Mouse (Mus musculus): ENCODE measurements around the gene Gpr107. TPM values are rescaled to one million over a fixed set of nuclear protein-coding genes. Genes with fewer than 3 reads are reported as not detected.

Gene Gpr107
- 56.0 and 58.8 TPM in 2 replicates for total RNA-seq (2017)

GRCm38 (mm10) chr2:31151892-31152812 lies at the start of gene Gpr107:
Gene Gpr107, plus strand, starts transcription at chr2:31152316.
- ATAC-seq (ENCODE audit: extremely low read depth, insufficient number of reproducible peaks, low FRiP score, poor library complexity, severe bottlenecking), result peak; percentile 96

- ATAC-seq (ENCODE audit: extremely low read depth, insufficient number of reproducible peaks, low FRiP score, poor library complexity, severe bottlenecking), result no peak
These were observed 48.8 kb upstream of the Gpr107 start for GRCm38 (mm10) chr2:31103321-31103720.

- ATAC-seq (ENCODE audit: extremely low read depth, insufficient number of reproducible peaks, low FRiP score, poor library complexity, severe bottlenecking), result no peak
These were observed 46.8 kb upstream of the Gpr107 start for GRCm38 (mm10) chr2:31105279-31105678.

DNA sequence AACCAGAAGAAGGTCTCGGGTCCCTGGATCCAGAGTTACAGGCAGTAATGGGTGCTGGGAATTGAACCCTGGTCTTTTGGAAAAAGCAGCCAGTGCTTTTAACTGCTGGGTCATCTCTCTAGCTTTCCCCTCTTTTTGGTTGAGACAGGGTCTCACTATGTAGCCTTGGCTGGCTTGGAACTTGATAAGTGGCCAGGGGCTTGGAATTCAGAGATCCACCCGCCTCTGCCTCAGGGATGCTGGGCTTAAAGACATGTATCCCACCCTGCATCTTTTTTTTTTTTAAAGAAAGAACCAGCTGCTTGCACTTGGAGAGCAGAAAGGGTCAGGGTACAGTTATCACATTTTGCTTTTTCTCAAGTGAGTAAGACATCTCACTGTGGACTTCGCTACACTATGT lies 46.1 kb upstream of the Gpr107 start:
- ATAC-seq (ENCODE audit: extremely low read depth, insufficient number of reproducible peaks, low FRiP score, poor library complexity, severe bottlenecking), result no peak

DNA sequence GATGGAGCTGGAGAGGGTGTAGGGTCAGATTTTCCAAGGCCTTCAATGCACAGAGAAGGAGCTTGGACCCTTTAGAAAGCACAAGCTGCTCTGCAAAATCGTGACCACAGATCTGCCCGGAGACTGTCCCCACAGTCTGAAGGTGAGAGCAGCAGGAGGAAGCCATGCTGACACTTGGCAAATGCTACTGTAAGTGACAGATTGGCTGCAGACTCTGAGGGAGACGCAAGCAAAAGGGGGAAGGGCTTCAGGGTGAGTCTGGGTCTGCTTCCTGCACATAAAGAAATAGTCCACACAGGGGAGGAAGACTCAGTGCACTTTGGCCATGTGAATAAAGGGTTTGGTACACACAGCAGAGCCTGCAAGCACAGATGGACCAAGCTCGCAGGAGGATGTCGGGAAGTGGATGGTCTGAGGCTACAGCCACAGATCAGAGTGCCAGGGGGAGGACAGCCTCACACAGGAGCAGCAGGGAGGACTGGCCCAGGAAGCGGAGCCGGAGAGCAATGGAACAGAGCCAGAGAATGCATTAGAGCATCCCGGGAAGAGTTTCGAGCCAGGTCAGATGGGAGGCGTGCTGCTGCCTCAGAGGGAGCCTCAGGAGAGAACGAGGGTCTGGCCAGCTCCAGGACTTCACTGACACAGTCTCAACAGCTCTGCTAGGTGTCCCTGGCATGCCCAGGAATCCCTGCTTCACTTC lies 45.3 kb upstream of the Gpr107 start:
- no peak for ATAC-seq (ENCODE audit: extremely low read depth, insufficient number of reproducible peaks, low FRiP score, poor library complexity, severe bottlenecking)

GRCm38 (mm10) chr2:31108186-31108585 lies 43.9 kb upstream of the Gpr107 start:
- ATAC-seq (ENCODE audit: extremely low read depth, insufficient number of reproducible peaks, low FRiP score, poor library complexity, severe bottlenecking), result peak; percentile 46; the same call in 1 of the 2 replicates

- no peak for ATAC-seq (ENCODE audit: extremely low read depth, insufficient number of reproducible peaks, low FRiP score, poor library complexity, severe bottlenecking)
These were observed 42.1 kb upstream of the Gpr107 start for GRCm38 (mm10) chr2:31109960-31110548.

- no peak for ATAC-seq (ENCODE audit: extremely low read depth, insufficient number of reproducible peaks, low FRiP score, poor library complexity, severe bottlenecking)
These were observed 40.4 kb upstream of the Gpr107 start for GRCm38 (mm10) chr2:31111685-31112084.

GRCm38 (mm10) chr2:31114205-31114604 lies 37.9 kb upstream of the Gpr107 start:
- 0 out of 2 replicates have a peak, but pooled peaks have one; percentile 37 for ATAC-seq (ENCODE audit: extremely low read depth, insufficient number of reproducible peaks, low FRiP score, poor library complexity, severe bottlenecking)

DNA sequence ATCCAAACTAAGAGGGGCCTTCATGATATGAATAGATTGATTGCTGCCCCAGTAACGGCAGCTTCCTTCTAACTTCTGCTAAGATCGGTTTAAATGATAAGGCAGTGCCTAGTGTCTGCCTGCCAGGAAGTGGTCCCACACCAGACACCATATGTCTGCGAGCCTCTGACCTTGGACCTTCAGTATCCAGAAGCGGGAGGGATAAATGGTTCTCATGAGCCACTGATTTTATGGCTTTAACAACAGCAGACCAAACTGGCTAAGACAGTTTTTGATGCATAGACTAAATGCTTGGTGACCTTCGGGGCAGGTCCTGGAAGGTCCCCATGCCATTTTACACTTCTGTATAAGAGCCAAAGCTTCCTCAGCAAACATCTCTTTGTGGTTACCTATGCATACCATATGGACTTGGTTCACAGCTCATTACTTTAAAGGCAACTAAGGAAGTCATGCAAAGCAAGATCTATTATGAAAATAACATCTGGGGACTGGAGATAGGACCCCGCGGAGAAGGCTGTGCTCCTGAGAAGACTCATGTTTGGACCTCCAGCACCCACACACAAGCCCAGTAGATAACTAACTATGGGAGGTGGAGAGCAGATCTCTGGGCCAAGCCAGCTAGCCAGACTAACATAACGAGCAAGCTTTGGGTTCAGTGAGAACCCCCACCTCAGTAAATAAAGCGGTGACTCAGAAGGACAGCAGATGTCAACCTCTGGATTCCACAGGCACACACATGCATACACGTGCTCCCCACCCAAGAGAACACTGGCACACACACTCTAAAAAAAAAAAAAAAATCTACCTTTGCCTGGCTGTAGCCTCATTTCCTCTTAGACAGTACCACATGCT lies 36.8 kb upstream of the Gpr107 start:
- no peak; the same call in 1 of the 2 replicates for ATAC-seq (ENCODE audit: extremely low read depth, insufficient number of reproducible peaks, low FRiP score, poor library complexity, severe bottlenecking)

GRCm38 (mm10) chr2:31115943-31116731 lies 36.0 kb upstream of the Gpr107 start:
- no peak for ATAC-seq (ENCODE audit: extremely low read depth, insufficient number of reproducible peaks, low FRiP score, poor library complexity, severe bottlenecking)

DNA sequence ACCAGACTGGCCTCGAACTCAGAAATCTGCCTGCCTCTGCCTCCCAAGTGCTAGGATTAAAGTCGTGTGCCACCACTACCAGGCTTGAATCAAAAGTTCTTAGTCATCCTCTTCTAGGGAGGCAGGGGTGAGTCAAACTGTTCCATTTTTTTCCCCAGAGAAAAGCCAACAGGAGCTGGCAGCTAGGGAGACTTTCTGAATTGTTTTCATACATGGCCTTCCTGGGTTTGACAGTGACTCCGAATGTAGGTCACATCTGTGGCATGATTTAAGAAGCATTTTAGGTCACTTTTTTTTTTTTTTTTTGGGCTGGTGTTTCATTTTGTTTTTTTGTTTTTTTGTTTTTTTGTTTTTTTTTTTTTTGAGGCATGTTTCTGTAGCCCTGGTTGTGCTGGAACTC lies 33.9 kb upstream of the Gpr107 start:
- ATAC-seq (ENCODE audit: extremely low read depth, insufficient number of reproducible peaks, low FRiP score, poor library complexity, severe bottlenecking), result no peak

- no peak for ATAC-seq (ENCODE audit: extremely low read depth, insufficient number of reproducible peaks, low FRiP score, poor library complexity, severe bottlenecking)
These were observed 33.3 kb upstream of the Gpr107 start for GRCm38 (mm10) chr2:31118639-31119380.

DNA sequence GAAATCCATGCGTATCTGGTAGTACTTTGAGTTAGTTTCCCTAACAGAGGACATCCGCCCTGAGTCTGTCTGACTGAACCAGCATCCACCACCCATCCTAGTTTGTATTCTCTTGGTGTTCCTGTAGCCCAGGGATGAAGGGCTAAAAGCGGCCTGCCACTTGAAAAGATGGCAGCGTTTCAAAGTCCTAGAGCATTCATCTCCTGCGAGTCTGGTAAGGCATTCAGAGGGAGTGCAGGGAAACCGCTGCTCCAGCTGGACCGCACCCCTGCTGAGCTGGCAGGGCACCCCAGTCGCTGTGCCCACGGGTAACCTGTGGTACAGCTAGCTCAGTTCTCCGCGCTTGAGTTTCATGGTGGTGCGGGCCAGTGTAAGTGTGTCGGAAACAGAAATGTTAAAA lies 32.3 kb upstream of the Gpr107 start:
- ATAC-seq (ENCODE audit: extremely low read depth, insufficient number of reproducible peaks, low FRiP score, poor library complexity, severe bottlenecking), result no peak

DNA sequence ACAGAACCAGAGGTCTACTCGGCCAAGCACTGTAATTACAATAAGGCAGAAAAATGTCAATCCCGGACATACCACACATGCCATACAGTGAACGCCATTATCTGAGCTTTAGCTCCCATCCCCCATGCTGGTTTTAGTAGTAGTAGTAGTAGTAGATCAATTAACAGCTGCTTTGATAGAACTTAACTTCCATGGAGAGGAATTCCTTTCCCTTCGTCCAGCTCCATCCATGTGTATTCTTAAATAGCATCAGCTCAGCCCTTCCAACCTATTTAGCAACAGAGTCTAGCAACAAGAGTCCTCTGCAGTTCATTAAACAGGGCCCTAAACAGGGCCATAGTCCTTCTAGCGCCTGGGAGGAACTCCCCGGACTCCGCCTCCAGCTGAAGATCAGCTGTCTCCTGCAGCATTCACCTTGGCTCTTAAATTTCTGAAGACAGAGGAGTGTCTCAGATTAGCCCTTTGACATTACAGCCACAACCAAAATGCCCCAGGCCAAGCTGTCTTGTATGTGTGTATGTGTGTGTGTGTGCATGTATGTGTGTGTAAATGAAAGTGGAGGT lies 30.9 kb upstream of the Gpr107 start:
- ATAC-seq (ENCODE audit: extremely low read depth, insufficient number of reproducible peaks, low FRiP score, poor library complexity, severe bottlenecking), result no peak

GRCm38 (mm10) chr2:31122806-31123205 lies 29.3 kb upstream of the Gpr107 start:
- ATAC-seq (ENCODE audit: extremely low read depth, insufficient number of reproducible peaks, low FRiP score, poor library complexity, severe bottlenecking), result no peak

DNA sequence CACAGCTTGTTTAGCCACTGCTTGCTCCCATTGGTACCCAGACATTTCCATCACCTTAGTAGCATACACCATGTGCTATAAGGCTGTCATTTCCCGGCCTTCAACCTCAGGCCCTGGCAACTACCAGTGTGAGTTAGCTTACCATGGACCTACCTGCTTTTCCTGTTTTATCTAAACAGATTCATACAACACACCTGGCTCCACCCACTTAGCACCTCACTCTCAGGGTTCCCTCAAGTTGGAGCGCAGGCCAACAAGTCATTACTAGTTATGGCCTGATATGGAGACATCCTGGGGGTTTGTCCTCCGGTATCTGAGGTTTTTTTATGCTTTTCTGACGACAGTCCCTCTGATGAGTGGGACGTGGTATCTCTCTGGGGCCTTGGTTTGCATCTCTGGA lies 28.6 kb upstream of the Gpr107 start:
- no peak for ATAC-seq (ENCODE audit: extremely low read depth, insufficient number of reproducible peaks, low FRiP score, poor library complexity, severe bottlenecking)
